Mouse (Mus musculus): ENCODE data around the gene Flnb. TPM values are rescaled to one million over a fixed set of nuclear protein-coding genes. Genes with fewer than 3 reads are reported as not detected.

The Flnb gene
- polyA plus RNA-seq, 1 experiment from 2014 or later, result 6.5 TPM

GRCm38 (mm10) chr14:7873552-7873951, 55.8 kb downstream of the Flnb start:
- no peak overlapping the region for H3K27ac ChIP-seq
- no peak overlapping the region for H3K4me3 ChIP-seq
- H3K36me3 ChIP-seq, result peaks cover 29% of the 10 kb centered on the region
- no peak overlapping the region for H3K4me2 ChIP-seq
- no peaks in the 10 kb centered on the region for H3K27me3 ChIP-seq
- WGBS, result 94% methylated on average over 2 of the region's 2 CpGs
- no peaks in the 10 kb centered on the region for H3K4me1 ChIP-seq (replicated peaks)
- H3K9me3 ChIP-seq, result no peaks in the 10 kb centered on the region
- no peak overlapping the region for H3K9ac ChIP-seq
- ATAC-seq (ENCODE audit: low FRiP score), result no peak

- H3K36me3 ChIP-seq, result peaks cover 30% of the 10 kb centered on the region
- no peak for ATAC-seq (ENCODE audit: low FRiP score)
- H3K4me1 ChIP-seq (replicated peaks), result no peaks in the 10 kb centered on the region
- H3K4me2 ChIP-seq, result no peak overlapping the region
- no peaks in the 10 kb centered on the region for H3K9me3 ChIP-seq
- H3K27ac ChIP-seq, result no peak overlapping the region
- H3K4me3 ChIP-seq, result no peak overlapping the region
- 94% methylated on average over 4 of the region's 4 CpGs for WGBS
- H3K27me3 ChIP-seq, result no peaks in the 10 kb centered on the region
- no peak overlapping the region for H3K9ac ChIP-seq
Observed at GRCm38 (mm10) chr14:7874495-7874894, 56.7 kb downstream of the Flnb start.

- Histone ChIP-seq H3K4me2 (no peak overlapping the region), H3K36me3 (peaks cover 30% of the 10 kb centered on the region), H3K4me3 (no peak overlapping the region), H3K4me1 (replicated peaks) (no peaks in the 10 kb centered on the region), H3K27me3 (no peaks in the 10 kb centered on the region), H3K9ac (no peak overlapping the region), H3K27ac (no peak overlapping the region), H3K9me3 (no peaks in the 10 kb centered on the region)
- WGBS, result 91% methylated on average over 2 of the region's 2 CpGs
- ATAC-seq (ENCODE audit: low FRiP score), result no peak
Observed at GRCm38 (mm10) chr14:7877957-7878356, 60.2 kb downstream of the Flnb start.

GRCm38 (mm10) chr14:7880389-7880788, 62.6 kb downstream of the Flnb start:
- no peaks in the 10 kb centered on the region for H3K9me3 ChIP-seq
- H3K4me3 ChIP-seq, result no peak overlapping the region
- no peak overlapping the region for H3K27ac ChIP-seq
- no peak overlapping the region for H3K9ac ChIP-seq
- H3K4me1 ChIP-seq (replicated peaks), result no peaks in the 10 kb centered on the region
- no peaks in the 10 kb centered on the region for H3K27me3 ChIP-seq
- peaks cover 38% of the 10 kb centered on the region for H3K36me3 ChIP-seq
- ATAC-seq (ENCODE audit: low FRiP score), result no peak
- no peak overlapping the region for H3K4me2 ChIP-seq
- 96% methylated on average over 6 of the region's 6 CpGs for WGBS

GRCm38 (mm10) chr14:7881533-7881932, 63.8 kb downstream of the Flnb start:
- H3K9ac ChIP-seq, result no peak overlapping the region
- H3K4me3 ChIP-seq, result no peak overlapping the region
- H3K27me3 ChIP-seq, result no peaks in the 10 kb centered on the region
- peaks cover 44% of the 10 kb centered on the region for H3K36me3 ChIP-seq
- 93% methylated on average over 11 of the region's 11 CpGs for WGBS
- ATAC-seq (ENCODE audit: low FRiP score), result no peak
- H3K4me2 ChIP-seq, result no peak overlapping the region
- no peaks in the 10 kb centered on the region for H3K4me1 ChIP-seq (replicated peaks)
- no peak overlapping the region for H3K27ac ChIP-seq
- no peaks in the 10 kb centered on the region for H3K9me3 ChIP-seq

- Histone ChIP-seq H3K9ac (no peak overlapping the region), H3K27ac (no peak overlapping the region), H3K4me1 (replicated peaks) (no peaks in the 10 kb centered on the region), H3K9me3 (no peaks in the 10 kb centered on the region), H3K4me2 (no peak overlapping the region), H3K27me3 (no peaks in the 10 kb centered on the region), H3K4me3 (no peak overlapping the region), H3K36me3 (peaks cover 49% of the 10 kb centered on the region)
- no peak for ATAC-seq (ENCODE audit: low FRiP score)
- 96% methylated on average over 8 of the region's 8 CpGs for WGBS
Observed at GRCm38 (mm10) chr14:7882050-7882449, 64.3 kb downstream of the Flnb start.

GRCm38 (mm10) chr14:7884158-7884557, 66.4 kb downstream of the Flnb start:
- Histone ChIP-seq H3K27ac (no peak overlapping the region; the same call in 1 of the 2 replicates), H3K27me3 (no peaks in the 10 kb centered on the region), H3K4me2 (no peak overlapping the region), H3K4me1 (replicated peaks) (peaks cover 12% of the 10 kb centered on the region), H3K4me3 (no peak overlapping the region), H3K9ac (no peak overlapping the region), H3K9me3 (no peaks in the 10 kb centered on the region), H3K36me3 (peaks cover 54% of the 10 kb centered on the region)
- no peak for ATAC-seq (ENCODE audit: low FRiP score)
- WGBS, result 87% methylated on average over 1 of the region's 1 CpGs

- 93% methylated on average over 4 of the region's 4 CpGs for WGBS
- no peak overlapping the region for H3K4me3 ChIP-seq
- no peaks in the 10 kb centered on the region for H3K9me3 ChIP-seq
- H3K27ac ChIP-seq, result no peak overlapping the region
- peaks cover 54% of the 10 kb centered on the region for H3K36me3 ChIP-seq
- H3K4me1 ChIP-seq (replicated peaks), result peaks cover 19% of the 10 kb centered on the region
- ATAC-seq (ENCODE audit: low FRiP score), result no peak
- H3K27me3 ChIP-seq, result no peaks in the 10 kb centered on the region
- no peak overlapping the region for H3K4me2 ChIP-seq
- H3K9ac ChIP-seq, result no peak overlapping the region
Observed at GRCm38 (mm10) chr14:7884841-7885240, 67.1 kb downstream of the Flnb start.

- H3K27ac ChIP-seq, result 0 out of 2 replicates have a peak overlapping the region, but pooled peaks have one; percentile 18
- peaks cover 57% of the 10 kb centered on the region for H3K36me3 ChIP-seq
- H3K4me3 ChIP-seq, result no peak overlapping the region
- no peaks in the 10 kb centered on the region for H3K9me3 ChIP-seq
- H3K9ac ChIP-seq, result no peak overlapping the region
- WGBS, result 74% methylated on average over 9 of the region's 9 CpGs
- ATAC-seq (ENCODE audit: low FRiP score), result peak; percentile 38
- no peak overlapping the region for H3K4me2 ChIP-seq
- H3K27me3 ChIP-seq, result no peaks in the 10 kb centered on the region
- peaks cover 22% of the 10 kb centered on the region for H3K4me1 ChIP-seq (replicated peaks)
Observed at GRCm38 (mm10) chr14:7885540-7885939, 67.8 kb downstream of the Flnb start.

- no peaks in the 10 kb centered on the region for H3K27me3 ChIP-seq
- 84% methylated on average over 6 of the region's 6 CpGs for WGBS
- no peaks in the 10 kb centered on the region for H3K9me3 ChIP-seq
- no peak overlapping the region for H3K4me2 ChIP-seq
- no peak overlapping the region for H3K4me3 ChIP-seq
- H3K36me3 ChIP-seq, result peaks cover 61% of the 10 kb centered on the region
- H3K9ac ChIP-seq, result no peak overlapping the region
- ATAC-seq (ENCODE audit: low FRiP score), result no peak
- H3K27ac ChIP-seq, result peak overlapping the region; percentile 60; the same call in 1 of the 2 replicates
- peaks cover 24% of the 10 kb centered on the region for H3K4me1 ChIP-seq (replicated peaks)
Observed at GRCm38 (mm10) chr14:7886008-7886407, 68.3 kb downstream of the Flnb start.

GRCm38 (mm10) chr14:7887171-7887570, 69.4 kb downstream of the Flnb start:
- Histone ChIP-seq H3K36me3 (peaks cover 59% of the 10 kb centered on the region), H3K4me2 (no peak overlapping the region), H3K27me3 (no peaks in the 10 kb centered on the region), H3K9ac (no peak overlapping the region), H3K4me3 (no peak overlapping the region), H3K27ac (no peak overlapping the region), H3K4me1 (replicated peaks) (peaks cover 24% of the 10 kb centered on the region), H3K9me3 (no peaks in the 10 kb centered on the region)
- 85% methylated on average over 7 of the region's 7 CpGs for WGBS
- ATAC-seq (ENCODE audit: low FRiP score), result no peak

GRCm38 (mm10) chr14:7888294-7888693, 70.5 kb downstream of the Flnb start:
- no peak overlapping the region for H3K4me3 ChIP-seq
- no peaks in the 10 kb centered on the region for H3K9me3 ChIP-seq
- peak overlapping the region; percentile 86 for H3K27ac ChIP-seq
- no peaks in the 10 kb centered on the region for H3K27me3 ChIP-seq
- no peak overlapping the region for H3K9ac ChIP-seq
- peaks cover 24% of the 10 kb centered on the region for H3K4me1 ChIP-seq (replicated peaks)
- peaks cover 62% of the 10 kb centered on the region for H3K36me3 ChIP-seq
- no peak for ATAC-seq (ENCODE audit: low FRiP score)
- no peak overlapping the region for H3K4me2 ChIP-seq
- WGBS, result 90% methylated on average over 6 of the region's 6 CpGs

GRCm38 (mm10) chr14:7888811-7889651, 71.3 kb downstream of the Flnb start:
- H3K4me1 ChIP-seq (replicated peaks), result peaks cover 24% of the 10 kb centered on the region
- H3K9me3 ChIP-seq, result no peaks in the 10 kb centered on the region
- H3K36me3 ChIP-seq, result peaks cover 64% of the 10 kb centered on the region
- 51% methylated on average over 11 of the region's 11 CpGs for WGBS
- peak overlapping the region; percentile 86 for H3K27ac ChIP-seq
- no peak overlapping the region for H3K4me3 ChIP-seq
- ATAC-seq (ENCODE audit: low FRiP score), result peak; percentile 88
- H3K9ac ChIP-seq, result peak overlapping the region; percentile 36
- no peaks in the 10 kb centered on the region for H3K27me3 ChIP-seq
- 0 out of 2 replicates have a peak overlapping the region, but pooled peaks have one; percentile 4 for H3K4me2 ChIP-seq

Measured in hindbrain, embryonic 13.5 days (tissue).